Mouse (Mus musculus) ES-Bruce4 (cell line): ENCODE results near the gene Olfr1395. TPM values are rescaled to one million over a fixed set of nuclear protein-coding genes. Genes with fewer than 3 reads are reported as not detected.

ENCODE experiments used
- H3K27ac ChIP-seq: 2 replicates; pipeline ENCODE4 v1.5.1; 2012; ENCODE audit warnings: low read length, inconsistent platforms; ENCODE audit not compliant: insufficient read depth
- H3K27me3 ChIP-seq: 2 replicates; pipeline ENCODE4 v1.6.1; 2012; ENCODE audit warnings: mild to moderate bottlenecking, low read length, inconsistent platforms; ENCODE audit not compliant: control insufficient read depth, poor library complexity, insufficient read depth, severe bottlenecking
- H3K36me3 ChIP-seq: 2 replicates; pipeline ENCODE4 v1.6.1; 2012; ENCODE audit warnings: inconsistent platforms, mild to moderate bottlenecking, low read length, moderate library complexity; ENCODE audit not compliant: control insufficient read depth, poor library complexity, insufficient read depth, severe bottlenecking
- H3K4me1 ChIP-seq: one replicate; pipeline ENCODE4 v1.8.1; 2011; ENCODE audit warnings: low read length; ENCODE audit not compliant: control insufficient read depth, insufficient read depth
- H3K4me3 ChIP-seq: 2 replicates; pipeline ENCODE4 v1.5.1; 2011; ENCODE audit warnings: low read depth, mild to moderate bottlenecking, low read length
- H3K9ac ChIP-seq: 2 replicates; pipeline ENCODE4 v1.6.1; 2012; ENCODE audit warnings: low read depth, mild to moderate bottlenecking, inconsistent platforms; ENCODE audit not compliant: poor library complexity, severe bottlenecking
- H3K9me3 ChIP-seq: replicated peaks from 2 replicates; pipeline ENCODE4 v1.6.1; 2012; ENCODE audit warnings: mild to moderate bottlenecking, low read length, inconsistent platforms; ENCODE audit not compliant: control insufficient read depth, poor library complexity, insufficient read depth, severe bottlenecking
- CTCF ChIP-seq: IDR thresholded peaks from one replicate; pipeline ENCODE4 v1.8.1; 2011; ENCODE audit warnings: low read depth, low read length
- EP300 ChIP-seq: IDR thresholded peaks from 2 replicates; pipeline ENCODE4 v1.6.1; 2011; ENCODE audit warnings: low read depth, low read length; ENCODE audit not compliant: insufficient read depth
- POLR2A ChIP-seq: IDR thresholded peaks from one replicate; pipeline ENCODE4 v1.8.1; 2011; ENCODE audit warnings: low read length; ENCODE audit not compliant: insufficient read depth
- polyA plus RNA-seq: library from polyadenylated mRNA; stranded (reverse); fragments of >200 nt; gene quantifications from 2 replicates; pipeline ENCODE4 v1.2.4, GENCODE M21; 2011; ENCODE audit warnings: low read depth; ENCODE audit not compliant: missing spikeins, insufficient read depth, insufficient read length

The Olfr1395 gene
- polyA plus RNA-seq, 1 experiment: not detected

DNA sequence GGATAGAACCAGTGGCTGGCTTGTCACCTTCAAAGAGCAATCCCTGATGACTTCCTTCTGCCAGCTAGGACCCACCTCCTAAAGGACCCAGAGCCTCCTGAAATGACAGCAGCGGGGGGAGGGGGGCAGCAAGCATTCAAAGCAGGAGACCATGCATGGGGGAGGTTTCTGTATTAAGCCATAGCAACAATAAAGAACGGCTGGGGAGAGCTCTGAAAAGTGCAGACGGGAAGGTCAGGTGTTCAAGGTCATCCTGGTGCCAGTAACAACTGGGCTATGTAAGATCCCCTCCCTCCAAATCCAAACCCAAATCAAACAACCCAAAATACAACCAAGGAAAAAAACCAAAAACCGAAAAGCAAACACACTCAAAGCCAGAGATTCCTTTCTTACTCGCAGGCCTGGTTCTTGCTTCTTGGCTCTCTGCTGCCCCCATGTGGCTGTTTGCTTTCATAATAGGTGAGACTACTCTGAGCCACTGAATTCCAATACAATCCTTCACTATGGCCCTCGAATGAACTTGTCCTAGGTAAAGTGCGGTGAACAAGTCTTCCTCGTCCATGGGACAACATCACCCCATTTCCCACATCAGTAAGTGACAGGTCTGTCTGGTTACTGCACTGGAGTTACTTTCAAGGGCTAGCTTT is 38.9 kb upstream of the Olfr1395 start:
- Histone ChIP-seq H3K4me1 (no peaks in the 10 kb centered on the region), H3K9ac (no peak overlapping the region), H3K4me3 (no peak overlapping the region), H3K9me3 (no peaks in the 10 kb centered on the region), H3K27ac (no peak overlapping the region), H3K36me3 (no peaks in the 10 kb centered on the region), H3K27me3 (no peaks in the 10 kb centered on the region)
- TF ChIP-seq CTCF: peak; percentile 61
- no peak for TF ChIP-seq POLR2A
- no peak for TF ChIP-seq EP300

DNA sequence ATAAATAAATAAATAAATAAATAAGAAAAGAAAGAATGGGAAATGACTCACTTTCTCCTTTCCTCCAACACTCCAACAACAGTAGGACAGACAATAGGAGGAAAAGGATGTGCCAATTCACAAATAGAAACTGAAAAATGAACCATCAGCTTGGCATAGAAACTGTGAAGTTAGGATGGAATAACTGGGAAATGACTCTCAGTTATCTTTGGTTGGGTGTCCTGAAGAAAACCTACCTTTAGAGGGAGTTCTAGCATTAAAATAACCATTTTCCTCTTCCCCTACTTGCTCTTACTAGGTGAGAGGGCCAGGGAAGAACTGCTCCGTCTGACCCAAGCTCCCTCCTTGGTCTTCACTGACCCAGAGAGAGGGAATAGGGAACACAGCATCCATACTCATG is 36.3 kb upstream of the Olfr1395 start:
- TF ChIP-seq CTCF (no peak), POLR2A (no peak), EP300 (no peak)
- Histone ChIP-seq H3K27me3 (no peaks in the 10 kb centered on the region), H3K27ac (no peak overlapping the region), H3K36me3 (no peaks in the 10 kb centered on the region), H3K4me3 (no peak overlapping the region), H3K9ac (no peak overlapping the region), H3K4me1 (no peaks in the 10 kb centered on the region), H3K9me3 (no peaks in the 10 kb centered on the region)

DNA sequence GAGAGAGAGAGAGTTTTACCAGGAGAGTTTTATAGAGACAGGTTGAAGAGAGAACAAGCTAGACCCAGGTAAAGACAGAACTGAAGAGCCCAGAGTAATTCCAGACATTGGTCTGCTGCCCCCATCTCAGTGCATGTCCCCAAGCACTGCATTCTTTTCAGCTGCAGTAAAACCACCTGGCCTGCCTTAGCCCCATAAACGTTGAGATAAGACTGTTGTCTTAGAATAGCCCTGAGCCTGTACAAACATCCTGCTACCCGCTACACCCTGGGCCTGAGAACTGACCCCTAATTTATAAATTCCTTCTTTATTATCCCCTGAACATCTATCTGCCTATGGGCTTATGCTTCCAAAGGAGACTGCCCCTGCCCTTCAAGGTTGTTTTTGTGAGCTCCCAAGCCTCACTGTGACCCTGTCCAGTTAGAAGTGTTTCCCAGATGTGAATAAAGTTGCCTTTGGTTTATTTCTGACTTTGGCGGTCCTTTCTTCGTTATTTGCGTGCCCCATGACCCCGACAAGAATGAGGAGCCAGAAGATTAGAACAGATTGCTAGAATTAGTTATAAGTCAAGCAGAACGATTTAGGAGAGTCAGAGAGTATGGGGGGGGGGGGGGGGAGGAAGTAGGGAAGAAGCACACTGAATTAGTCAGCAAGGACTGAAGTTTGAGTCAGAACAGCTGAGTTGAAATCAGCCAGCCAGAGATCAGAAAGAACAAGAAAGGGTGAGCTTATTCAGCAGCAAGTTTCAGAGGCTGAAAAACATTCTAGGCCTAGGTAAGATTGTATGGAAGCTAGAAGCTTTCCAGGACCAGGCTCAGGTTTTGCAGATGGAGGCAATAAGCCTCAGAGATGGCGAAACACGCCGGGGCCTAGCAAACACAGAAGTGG is 34.2 kb upstream of the Olfr1395 start:
- TF ChIP-seq POLR2A: no peak
- TF ChIP-seq EP300: no peak
- no peak for TF ChIP-seq CTCF
- no peak overlapping the region for H3K27ac ChIP-seq

DNA sequence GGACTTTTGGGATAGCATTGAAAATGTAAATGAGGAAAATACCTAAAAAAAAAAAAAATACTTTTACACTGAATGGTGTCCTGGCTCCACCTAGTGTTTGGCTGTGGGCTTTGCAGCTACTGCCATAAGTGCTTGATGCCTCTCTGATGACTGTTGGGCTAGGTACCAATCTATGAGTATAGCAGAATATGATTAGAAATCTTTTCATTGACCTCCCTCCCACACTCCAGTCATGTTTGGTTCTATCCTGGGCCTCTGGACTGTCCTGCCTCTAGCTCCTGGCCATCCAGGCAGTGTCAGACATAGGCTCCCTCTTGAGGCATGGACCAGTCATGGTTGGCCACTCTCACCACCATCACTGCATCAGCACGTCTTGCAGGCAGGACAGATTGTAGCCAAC is 33.2 kb upstream of the Olfr1395 start:
- no peak overlapping the region for H3K9ac ChIP-seq
- H3K36me3 ChIP-seq: no peaks in the 10 kb centered on the region
- H3K9me3 ChIP-seq: no peaks in the 10 kb centered on the region
- H3K27ac ChIP-seq: no peak overlapping the region
- peaks cover 1% of the 10 kb centered on the region; the same call in 1 of the 2 replicates for H3K27me3 ChIP-seq
- no peak for TF ChIP-seq POLR2A
- peak; percentile 36 for TF ChIP-seq CTCF
- H3K4me1 ChIP-seq: no peaks in the 10 kb centered on the region
- H3K4me3 ChIP-seq: no peak overlapping the region

More for the DNA sequence above, 34.2 kb upstream of the Olfr1395 start:
- H3K9me3 ChIP-seq: no peaks in the 10 kb centered on the region
- no peak overlapping the region for H3K9ac ChIP-seq
- no peaks in the 10 kb centered on the region for H3K36me3 ChIP-seq
- H3K4me3 ChIP-seq: no peak overlapping the region
- H3K27me3 ChIP-seq: peaks cover 1% of the 10 kb centered on the region; the same call in 1 of the 2 replicates
- no peaks in the 10 kb centered on the region for H3K4me1 ChIP-seq

DNA sequence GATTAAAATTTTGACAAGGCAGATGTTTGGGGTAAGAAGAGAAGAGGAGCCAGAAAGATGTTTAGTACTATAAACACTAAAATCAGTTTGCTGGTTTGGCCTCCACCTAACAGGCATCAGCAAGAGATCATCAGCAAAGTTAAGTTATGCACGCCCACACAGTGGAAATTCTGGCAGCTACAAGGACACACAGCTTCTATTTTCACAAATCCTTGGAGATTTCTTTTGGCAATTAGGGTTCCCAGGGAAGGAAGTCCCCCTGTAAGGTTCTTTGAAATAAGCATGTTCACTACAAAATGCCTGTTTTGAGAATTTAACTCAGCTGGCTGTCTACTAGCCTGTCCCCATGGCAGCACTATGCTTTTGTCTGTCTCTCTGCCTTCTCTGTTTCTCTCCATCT is 31.1 kb upstream of the Olfr1395 start:
- Histone ChIP-seq H3K9ac (no peak overlapping the region), H3K9me3 (no peaks in the 10 kb centered on the region), H3K27me3 (peaks cover 1% of the 10 kb centered on the region; the same call in 1 of the 2 replicates), H3K4me3 (no peak overlapping the region), H3K36me3 (no peaks in the 10 kb centered on the region), H3K27ac (no peak overlapping the region), H3K4me1 (no peaks in the 10 kb centered on the region)
- TF ChIP-seq POLR2A (no peak), EP300 (no peak), CTCF (no peak)

DNA sequence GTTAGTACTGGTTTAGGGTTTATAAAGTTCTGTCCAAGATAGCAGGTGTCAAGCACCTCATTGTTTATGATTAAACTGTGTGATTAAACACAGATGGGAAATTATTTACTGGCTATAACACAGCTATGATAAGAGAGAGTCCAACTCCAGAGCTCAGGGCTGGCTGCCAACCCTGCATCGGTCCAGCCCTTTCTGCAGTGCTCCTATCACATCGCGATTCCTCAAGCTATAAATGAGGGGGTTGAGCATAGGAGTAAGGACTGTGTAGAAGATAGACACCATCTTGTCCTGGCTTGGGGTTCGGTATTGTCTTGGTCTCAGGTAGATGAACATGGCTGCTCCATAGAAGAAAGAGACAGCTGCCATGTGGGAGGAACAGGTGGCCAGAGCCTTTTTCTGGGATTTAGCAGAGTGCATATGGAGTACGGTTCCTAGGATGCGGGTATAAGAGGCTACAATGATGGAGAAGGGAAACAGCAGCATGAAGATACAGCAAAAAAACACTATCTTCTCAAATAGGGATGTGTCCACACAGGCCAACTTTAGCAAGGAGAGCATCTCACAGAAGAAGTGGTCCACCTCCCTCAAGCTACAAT is 29.4 kb upstream of the Olfr1395 start:
- H3K9me3 ChIP-seq: no peaks in the 10 kb centered on the region
- H3K4me3 ChIP-seq: no peak overlapping the region

More for the DNA sequence above, 29.4 kb upstream of the Olfr1395 start:
- Histone ChIP-seq H3K36me3 (no peaks in the 10 kb centered on the region), H3K4me1 (no peaks in the 10 kb centered on the region), H3K9ac (no peak overlapping the region), H3K27me3 (peaks cover 1% of the 10 kb centered on the region; the same call in 1 of the 2 replicates), H3K27ac (no peak overlapping the region)
- no peak for TF ChIP-seq EP300
- no peak for TF ChIP-seq CTCF
- no peak for TF ChIP-seq POLR2A
